Mouse (Mus musculus): ENCODE data around the gene Olfr1202.

- TF ChIP-seq CTCF (IDR thresholded peaks at IDR 0.05; ENCODE audit: low read depth) (no peak), EP300 (IDR thresholded peaks at IDR 0.05; ENCODE audit: low read depth) (no peak)
Observed at GRCm38 (mm10) chr2:88792736-88793135, 21.6 kb upstream of the Olfr1202 start, which contains the start of gene Olfr1201.

Data from liver, postnatal 0 days (tissue).